Mouse (Mus musculus) C2C12 (cell line): ENCODE results near the gene Garem2. TPM values are rescaled to one million over a fixed set of nuclear protein-coding genes. Genes with fewer than 3 reads are reported as not detected.

Experiments
- H3K27me3 ChIP-seq: one replicate; pipeline ENCODE4 v1.6.1; 2011; ENCODE audit not compliant: control insufficient read depth, insufficient read depth, insufficient read length
- H3K36me3 ChIP-seq: one replicate; pipeline ENCODE4 v1.6.1; 2011; ENCODE audit not compliant: control insufficient read depth, insufficient read depth
- H3K4me3 ChIP-seq: one replicate; pipeline ENCODE4 v1.5.1; 2011; ENCODE audit warnings: mild to moderate bottlenecking, control low read depth; ENCODE audit not compliant: poor library complexity, insufficient read depth, severe bottlenecking
- H3K79me2 ChIP-seq: one replicate; pipeline ENCODE4 v1.6.1; 2011; ENCODE audit not compliant: control insufficient read depth, insufficient read depth
- H3K79me3 ChIP-seq: one replicate; pipeline ENCODE4 v1.6.1; 2011; ENCODE audit warnings: low read depth, control low read depth
- H3ac ChIP-seq: one replicate; pipeline ENCODE3; 2011; ENCODE audit warnings: low read depth; ENCODE audit not compliant: control insufficient read depth, insufficient read length
- CEBPB ChIP-seq: IDR thresholded peaks from one replicate; pipeline ENCODE4 v1.6.1; 2011; ENCODE audit warnings: low read depth, mild to moderate bottlenecking, control low read depth, moderate library complexity
- CTCF ChIP-seq: IDR thresholded peaks from one replicate; pipeline ENCODE4 v1.5.1; 2011; ENCODE audit not compliant: control insufficient read depth, insufficient read depth, insufficient read length
- FOSL1 ChIP-seq: IDR thresholded peaks from one replicate; pipeline ENCODE4 v1.8.0; 2011; ENCODE audit warnings: mild to moderate bottlenecking, low read length; ENCODE audit not compliant: poor library complexity, insufficient read depth, severe bottlenecking
- MAX ChIP-seq: IDR thresholded peaks from one replicate; pipeline ENCODE4 v1.6.1; 2011; ENCODE audit warnings: mild to moderate bottlenecking, control low read depth
- MYOD1 ChIP-seq: IDR thresholded peaks from one replicate; pipeline ENCODE4 v1.6.1; 2011; ENCODE audit warnings: low read depth; ENCODE audit not compliant: control insufficient read depth, insufficient read length
- MYOG ChIP-seq: IDR thresholded peaks from one replicate; pipeline ENCODE4 v1.6.1; 2011; ENCODE audit not compliant: control insufficient read depth, insufficient read length; ENCODE audit errors: extremely low read depth
- USF1 ChIP-seq: IDR thresholded peaks from one replicate; pipeline ENCODE4 v1.6.1; 2011; ENCODE audit warnings: low read depth, mild to moderate bottlenecking, control low read depth, moderate library complexity
- polyA plus RNA-seq: library from polyadenylated mRNA; unstranded; fragments of >200 nt; fragmentation: generic; extraction: Trizol; gene quantifications from one replicate; pipeline ENCODE4 v1.2.1, GENCODE M21; 2012; ENCODE audit warnings: missing spikeins

Gene Garem2
- polyA plus RNA-seq, 1 experiment, result 0.33 TPM

- Histone ChIP-seq H3ac (no peak overlapping the region), H3K36me3 (no peaks in the 10 kb centered on the region), H3K79me3 (no peaks in the 10 kb centered on the region), H3K4me3 (no peak overlapping the region), H3K79me2 (no peaks in the 10 kb centered on the region), H3K27me3 (peaks cover 40% of the 10 kb centered on the region)
- TF ChIP-seq MYOD1, result no peak
- TF ChIP-seq FOSL1, result no peak
- no peak for TF ChIP-seq USF1
- TF ChIP-seq MYOG, result no peak
These were observed 1.6 kb upstream of the Garem2 start for GRCm38 (mm10) chr5:30103340-30103739.

- Histone ChIP-seq H3K79me2 (no peaks in the 10 kb centered on the region), H3ac (no peak overlapping the region), H3K4me3 (no peak overlapping the region), H3K27me3 (peaks cover 40% of the 10 kb centered on the region), H3K36me3 (no peaks in the 10 kb centered on the region), H3K79me3 (no peaks in the 10 kb centered on the region)
- no peak for TF ChIP-seq USF1
- peak; percentile 56 for TF ChIP-seq CTCF
These were observed 622 bp upstream of the Garem2 start for GRCm38 (mm10) chr5:30104339-30104738.

- H3K36me3 ChIP-seq, result no peaks in the 10 kb centered on the region
- no peaks in the 10 kb centered on the region for H3K79me2 ChIP-seq
- H3K4me3 ChIP-seq, result peak within 1 kb of the TSS; percentile 2
- H3K27me3 ChIP-seq, result peaks cover 43% of the 10 kb centered on the region
- H3ac ChIP-seq, result peak within 1 kb of the TSS; percentile 27
- H3K79me3 ChIP-seq, result no peaks in the 10 kb centered on the region
- TF ChIP-seq CTCF (no peak), FOSL1 (no peak), MYOD1 (no peak), MYOG (no peak), USF1 (no peak), CEBPB (no peak), MAX (no peak)
These were observed 823 bp downstream of the Garem2 start, which contains the start of gene 3110082J24Rik for GRCm38 (mm10) chr5:30105668-30106300. 3110082J24Rik (minus strand) TSS chr5:30106086.

GRCm38 (mm10) chr5:30106756-30107155 lies 1.8 kb downstream of the Garem2 start:
- Histone ChIP-seq H3K79me2 (no peaks in the 10 kb centered on the region), H3K27me3 (peaks cover 43% of the 10 kb centered on the region), H3K79me3 (no peaks in the 10 kb centered on the region), H3K36me3 (no peaks in the 10 kb centered on the region), H3ac (no peak overlapping the region), H3K4me3 (no peak overlapping the region)
- no peak for TF ChIP-seq CTCF
- TF ChIP-seq MYOG, result no peak
- no peak for TF ChIP-seq USF1
- no peak for TF ChIP-seq MYOD1
- TF ChIP-seq FOSL1, result no peak
- no peak for TF ChIP-seq MAX

- H3K4me3 ChIP-seq, result no peak overlapping the region
- no peak for TF ChIP-seq CEBPB
- no peak for TF ChIP-seq MAX
- no peak for TF ChIP-seq CTCF
- no peak for TF ChIP-seq FOSL1
- no peak for TF ChIP-seq USF1
- TF ChIP-seq MYOD1, result no peak
- TF ChIP-seq MYOG, result no peak
These were observed 2.2 kb downstream of the Garem2 start for GRCm38 (mm10) chr5:30107186-30107585.

GRCm38 (mm10) chr5:30107611-30108041 lies 2.7 kb downstream of the Garem2 start:
- Histone ChIP-seq H3K36me3 (no peaks in the 10 kb centered on the region), H3K79me2 (no peaks in the 10 kb centered on the region), H3ac (no peak overlapping the region), H3K27me3 (peaks cover 38% of the 10 kb centered on the region), H3K4me3 (no peak overlapping the region), H3K79me3 (no peaks in the 10 kb centered on the region)
- TF ChIP-seq USF1 (no peak), MYOD1 (no peak), CEBPB (no peak), CTCF (no peak), MAX (no peak), MYOG (no peak), FOSL1 (no peak)

More at GRCm38 (mm10) chr5:30107186-30107585, 2.2 kb downstream of the Garem2 start:
- H3K36me3 ChIP-seq, result no peaks in the 10 kb centered on the region
- no peak overlapping the region for H3ac ChIP-seq
- peaks cover 41% of the 10 kb centered on the region for H3K27me3 ChIP-seq
- no peaks in the 10 kb centered on the region for H3K79me2 ChIP-seq
- no peaks in the 10 kb centered on the region for H3K79me3 ChIP-seq
